Mouse (Mus musculus) midbrain, embryonic 15.5 days (tissue): ENCODE measurements around the gene Pdzd7. TPM values are rescaled to one million over a fixed set of nuclear protein-coding genes. Genes with fewer than 3 reads are reported as not detected.

ENCODE experiments used
- ATAC-seq: fragments of 200-750 bp; cut with Nextera tagmentation; replicated peaks from 2 replicates; pipeline ENCODE4 v1.8.0; 2017; ENCODE audit warnings: moderate TSS enrichment
- H3K27ac ChIP-seq: fragments of 300-500 bp; sonication (generic); 2 replicates; pipeline ENCODE4 v1.5.1; 2015; ENCODE audit warnings: mild to moderate bottlenecking, inconsistent platforms
- H3K27me3 ChIP-seq: fragments of 300-500 bp; sonication (generic); replicated peaks from 2 replicates; pipeline ENCODE4 v1.6.1; 2015; ENCODE audit warnings: inconsistent platforms
- H3K36me3 ChIP-seq: fragments of 300-500 bp; sonication (generic); replicated peaks from 2 replicates; pipeline ENCODE4 v1.6.1; 2015; ENCODE audit warnings: inconsistent platforms
- H3K4me1 ChIP-seq: fragments of 300-500 bp; sonication (generic); 2 replicates; pipeline ENCODE4 v1.6.1; 2015; ENCODE audit warnings: inconsistent platforms
- H3K4me2 ChIP-seq: fragments of 300-500 bp; sonication (generic); 2 replicates; pipeline ENCODE4 v1.6.1; 2015; ENCODE audit warnings: inconsistent platforms, mild to moderate bottlenecking, moderate library complexity
- H3K4me3 ChIP-seq: fragments of 300-500 bp; sonication (generic); 2 replicates; pipeline ENCODE4 v1.5.1; 2015; ENCODE audit warnings: mild to moderate bottlenecking, inconsistent platforms
- H3K9ac ChIP-seq: fragments of 300-500 bp; sonication (generic); 2 replicates; pipeline ENCODE4 v1.6.1; 2015; ENCODE audit warnings: mild to moderate bottlenecking, inconsistent platforms
- H3K9me3 ChIP-seq: fragments of 300-500 bp; sonication (generic); 2 replicates; pipeline ENCODE4 v1.6.1; 2016; ENCODE audit warnings: inconsistent platforms
- WGBS: fragments of 180-500 bp; shearing (Covaris S2); methylation state at CpG from one replicate; pipeline ENCODE4 v1.1.7; 2015; ENCODE audit warnings: mixed read lengths; 5-methylcytosine and 5-hydroxymethylcytosine counted together
- polyA plus RNA-seq: library from polyadenylated mRNA; unstranded; fragments of >200 nt; fragmentation: Nextera tagmentation; extraction: Ambion mirVana; gene quantifications from 2 replicates; pipeline ENCODE4 v1.2.1, GENCODE M21; 2015

Gene Pdzd7
- polyA plus RNA-seq, 1 experiment from 2014 or later, result 4.1 TPM

DNA sequence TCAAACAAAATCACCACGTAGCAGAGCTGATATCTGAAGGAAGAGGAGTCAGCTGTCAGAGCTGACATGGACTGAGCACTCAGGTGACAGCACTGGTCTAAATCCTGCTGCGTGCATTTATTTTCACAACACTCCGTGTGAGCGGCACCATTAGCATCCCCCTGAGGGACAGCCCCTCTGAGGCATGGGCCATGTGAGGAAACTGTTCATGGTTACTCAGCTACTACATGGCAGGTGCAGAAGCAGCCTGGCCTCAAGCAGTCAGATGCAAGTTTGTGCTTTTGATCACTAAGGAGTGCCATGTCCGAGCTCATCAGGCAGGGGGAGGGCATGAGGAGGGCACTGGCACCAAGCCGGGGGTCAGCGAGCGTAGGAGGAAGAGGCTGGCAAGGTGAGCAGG, 45.9 kb downstream of the Pdzd7 start:
- peaks cover 33% of the 10 kb centered on the region for H3K36me3 ChIP-seq
- 87% methylated on average over 8 of the region's 8 CpGs for WGBS
- ATAC-seq, result no peak
- H3K4me3 ChIP-seq, result no peak overlapping the region
- H3K4me2 ChIP-seq, result no peak overlapping the region
- no peak overlapping the region for H3K27ac ChIP-seq
- H3K9me3 ChIP-seq, result no peaks in the 10 kb centered on the region
- no peaks in the 10 kb centered on the region for H3K4me1 ChIP-seq
- no peaks in the 10 kb centered on the region for H3K27me3 ChIP-seq
- no peak overlapping the region for H3K9ac ChIP-seq

GRCm38 (mm10) chr19:44997786-44998185, 47.7 kb downstream of the Pdzd7 start:
- WGBS, result 84% methylated on average over 11 of the region's 11 CpGs
- no peaks in the 10 kb centered on the region for H3K9me3 ChIP-seq
- no peak overlapping the region for H3K4me2 ChIP-seq
- no peak overlapping the region for H3K9ac ChIP-seq
- H3K27ac ChIP-seq, result no peak overlapping the region
- peaks cover 34% of the 10 kb centered on the region for H3K36me3 ChIP-seq
- ATAC-seq, result no peak
- no peak overlapping the region for H3K4me3 ChIP-seq
- H3K27me3 ChIP-seq, result no peaks in the 10 kb centered on the region
- no peaks in the 10 kb centered on the region for H3K4me1 ChIP-seq

DNA sequence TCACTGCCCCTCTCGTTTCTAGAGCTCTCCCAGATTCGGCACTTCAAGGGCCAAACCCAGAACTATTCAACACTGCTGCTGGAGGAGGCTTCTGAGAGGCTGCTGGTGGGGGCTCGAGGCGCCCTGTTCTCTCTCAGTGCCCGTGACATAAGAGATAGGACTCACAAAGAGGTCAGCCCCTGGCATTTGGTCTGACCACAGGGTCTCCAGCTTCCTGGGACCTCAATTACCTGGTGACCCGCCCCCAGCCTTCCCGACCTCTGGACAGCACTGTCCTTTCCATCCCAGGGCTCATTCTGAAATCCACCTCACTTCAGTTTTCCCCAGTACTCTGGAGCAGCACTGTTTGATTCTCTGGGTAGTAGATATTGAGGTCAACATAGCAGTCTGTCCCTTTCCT, 52.8 kb downstream of the Pdzd7 start:
- 72% methylated on average over 7 of the region's 7 CpGs for WGBS
- peaks cover 20% of the 10 kb centered on the region for H3K36me3 ChIP-seq
- H3K4me2 ChIP-seq, result no peak overlapping the region

DNA sequence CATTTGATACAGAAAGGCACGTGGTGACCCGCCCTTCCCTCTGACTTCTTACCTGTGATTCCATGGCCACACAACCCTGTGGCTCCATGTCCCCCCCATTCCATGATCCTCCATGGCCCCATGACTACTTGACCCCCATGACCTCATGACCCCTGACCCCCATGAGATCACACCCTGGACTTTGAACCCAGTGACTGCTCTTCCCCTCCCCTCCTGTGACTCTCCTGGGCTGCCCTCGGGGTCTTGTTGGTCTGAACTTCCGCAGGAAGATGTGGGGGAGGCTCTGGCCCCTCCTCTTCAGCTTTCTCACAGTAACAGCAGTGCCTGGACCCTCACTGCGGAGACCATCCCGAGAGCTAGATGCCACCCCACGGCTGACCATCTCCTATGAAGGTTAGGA, 53.3 kb downstream of the Pdzd7 start:
- Histone ChIP-seq H3K27me3 (no peaks in the 10 kb centered on the region), H3K9me3 (no peaks in the 10 kb centered on the region), H3K27ac (no peak overlapping the region), H3K4me3 (no peak overlapping the region), H3K36me3 (peaks cover 15% of the 10 kb centered on the region; the same call in 1 of the 2 replicates), H3K4me1 (peaks cover 27% of the 10 kb centered on the region), H3K9ac (no peak overlapping the region), H3K4me2 (no peak overlapping the region)
- WGBS, result 68% methylated on average over 7 of the region's 7 CpGs
- ATAC-seq, result no peak

More for the DNA sequence above, 52.8 kb downstream of the Pdzd7 start:
- H3K9me3 ChIP-seq, result no peaks in the 10 kb centered on the region
- ATAC-seq, result no peak
- no peak overlapping the region for H3K27ac ChIP-seq
- no peak overlapping the region for H3K9ac ChIP-seq
- H3K4me1 ChIP-seq, result peaks cover 27% of the 10 kb centered on the region
- H3K27me3 ChIP-seq, result no peaks in the 10 kb centered on the region
- no peak overlapping the region for H3K4me3 ChIP-seq

DNA sequence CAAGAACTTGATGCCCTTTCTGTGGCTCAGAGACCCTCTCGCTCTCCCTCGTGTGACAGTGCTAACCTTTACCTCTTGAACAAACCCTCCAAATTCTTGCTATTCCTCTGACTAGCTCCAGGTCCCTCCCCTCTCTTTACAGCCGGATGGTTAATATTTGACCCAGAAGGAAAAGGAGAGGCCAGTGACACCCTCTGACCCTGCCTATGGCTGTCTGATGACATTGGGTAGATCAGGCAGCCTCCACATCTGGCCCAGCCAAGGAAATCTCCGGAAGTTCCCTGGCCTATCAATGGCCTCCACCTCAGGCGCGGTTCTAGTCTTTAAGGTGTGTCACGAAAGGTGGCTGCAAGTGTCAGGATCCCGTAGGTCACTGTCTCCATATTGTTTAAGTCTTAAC, 54.5 kb downstream of the Pdzd7 start:
- Histone ChIP-seq H3K4me1 (peaks cover 27% of the 10 kb centered on the region), H3K27ac (no peak overlapping the region), H3K4me3 (no peak overlapping the region), H3K4me2 (peak overlapping the region; percentile 86), H3K9ac (no peak overlapping the region), H3K9me3 (no peaks in the 10 kb centered on the region), H3K27me3 (no peaks in the 10 kb centered on the region), H3K36me3 (0 out of 2 replicates have a peak, but pooled peaks cover 6% of the 10 kb centered on the region)
- 90% methylated on average over 8 of the region's 8 CpGs for WGBS
- ATAC-seq, result no peak

GRCm38 (mm10) chr19:44989567-44990495, 55.7 kb downstream of the Pdzd7 start:
- Histone ChIP-seq H3K4me1 (peaks cover 27% of the 10 kb centered on the region), H3K9ac (peak overlapping the region; percentile 89), H3K36me3 (0 out of 2 replicates have a peak, but pooled peaks cover 6% of the 10 kb centered on the region), H3K27ac (peak overlapping the region; percentile 74), H3K4me3 (peak overlapping the region; percentile 77), H3K4me2 (peak overlapping the region; percentile 86), H3K27me3 (no peaks in the 10 kb centered on the region), H3K9me3 (no peaks in the 10 kb centered on the region)
- 4% methylated on average over 21 of the region's 22 CpGs for WGBS
- peak; percentile 38 for ATAC-seq

DNA sequence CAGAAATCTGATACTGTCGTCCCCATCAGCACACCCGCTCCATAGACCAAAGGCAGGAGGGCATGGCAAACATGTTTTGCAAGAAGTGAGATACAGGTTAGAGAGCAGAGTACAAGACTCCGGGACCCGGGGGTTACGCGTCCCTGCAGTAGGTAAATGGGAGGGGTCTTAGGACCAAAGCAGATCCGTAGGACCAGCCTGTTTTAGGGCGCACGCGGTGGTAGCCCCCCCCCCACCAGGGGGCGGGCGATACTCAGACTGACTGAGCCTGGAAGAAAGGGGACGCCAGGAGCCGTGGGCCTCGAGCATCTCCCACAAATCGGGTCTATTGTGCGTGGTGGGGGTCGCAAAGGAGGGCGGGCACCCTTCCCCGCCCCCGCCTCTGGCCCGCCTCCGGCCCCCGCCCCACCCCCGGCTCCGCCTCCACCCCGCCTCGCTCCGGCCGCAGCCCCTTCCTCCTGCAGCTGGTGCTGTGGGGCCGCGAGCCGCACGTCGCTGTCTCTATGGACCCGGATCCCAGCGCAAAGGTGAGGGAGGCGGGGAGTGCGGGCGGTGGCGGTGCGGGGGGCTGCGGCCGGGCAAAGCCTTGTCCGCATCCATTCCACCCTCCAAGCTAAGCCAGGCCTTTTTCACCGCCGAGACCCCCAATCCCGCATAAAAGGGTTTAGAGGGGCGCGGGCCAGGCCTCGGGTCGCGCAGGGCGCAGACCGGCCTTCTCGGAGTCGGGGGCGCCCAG, 56.5 kb downstream of the Pdzd7 start, which contains the start of gene Sema4g:
Gene Sema4g (plus strand): TSS at position 271 of the 736 bp plus-strand sequence.
- no peaks in the 10 kb centered on the region for H3K27me3 ChIP-seq
- ATAC-seq, result peak; percentile 81
- peak within 1 kb of the TSS; percentile 77 for H3K4me3 ChIP-seq
- no peaks in the 10 kb centered on the region for H3K9me3 ChIP-seq
- H3K4me1 ChIP-seq, result peaks cover 27% of the 10 kb centered on the region
- peak within 1 kb of the TSS; percentile 89 for H3K9ac ChIP-seq
- H3K27ac ChIP-seq, result peak within 1 kb of the TSS; percentile 74
- H3K36me3 ChIP-seq, result 0 out of 2 replicates have a peak, but pooled peaks cover 6% of the 10 kb centered on the region
- WGBS, result under 1% methylated on average over 46 of the region's 58 CpGs
- peak within 1 kb of the TSS; percentile 86 for H3K4me2 ChIP-seq

GRCm38 (mm10) chr19:44988321-44988720, 57.2 kb downstream of the Pdzd7 start:
- peak overlapping the region; percentile 77 for H3K4me3 ChIP-seq

GRCm38 (mm10) chr19:44987851-44988250, 57.7 kb downstream of the Pdzd7 start:
- Histone ChIP-seq H3K27me3 (no peaks in the 10 kb centered on the region), H3K36me3 (0 out of 2 replicates have a peak, but pooled peaks cover 1% of the 10 kb centered on the region), H3K4me1 (peaks cover 27% of the 10 kb centered on the region), H3K4me3 (no peak overlapping the region), H3K9ac (no peak overlapping the region), H3K9me3 (no peaks in the 10 kb centered on the region), H3K4me2 (no peak overlapping the region), H3K27ac (no peak overlapping the region)
- ATAC-seq, result no peak
- 52% methylated on average over 6 of the region's 6 CpGs for WGBS

More at GRCm38 (mm10) chr19:44988321-44988720, 57.2 kb downstream of the Pdzd7 start:
- ATAC-seq, result no peak
- Histone ChIP-seq H3K9me3 (no peaks in the 10 kb centered on the region), H3K27ac (peak overlapping the region; percentile 74), H3K4me1 (peaks cover 27% of the 10 kb centered on the region), H3K9ac (peak overlapping the region; percentile 89), H3K27me3 (no peaks in the 10 kb centered on the region), H3K4me2 (peak overlapping the region; percentile 86), H3K36me3 (0 out of 2 replicates have a peak, but pooled peaks cover 6% of the 10 kb centered on the region)
- 24% methylated on average over 9 of the region's 9 CpGs for WGBS

GRCm38 (mm10) chr19:44987004-44987403, 58.5 kb downstream of the Pdzd7 start:
- Histone ChIP-seq H3K4me3 (no peak overlapping the region), H3K4me1 (peaks cover 27% of the 10 kb centered on the region), H3K9me3 (no peaks in the 10 kb centered on the region), H3K9ac (no peak overlapping the region), H3K27me3 (no peaks in the 10 kb centered on the region), H3K36me3 (0 out of 2 replicates have a peak, but pooled peaks cover under 1% of the 10 kb centered on the region), H3K27ac (no peak overlapping the region), H3K4me2 (no peak overlapping the region)
- ATAC-seq, result no peak
- 66% methylated on average over 6 of the region's 6 CpGs for WGBS

- H3K27me3 ChIP-seq, result no peaks in the 10 kb centered on the region
- H3K4me1 ChIP-seq, result peaks cover 16% of the 10 kb centered on the region
- H3K27ac ChIP-seq, result no peak overlapping the region
- WGBS, result 71% methylated on average over 5 of the region's 5 CpGs
- H3K36me3 ChIP-seq, result peaks cover 7% of the 10 kb centered on the region; the same call in 1 of the 2 replicates
- no peak overlapping the region for H3K4me3 ChIP-seq
- H3K4me2 ChIP-seq, result no peak overlapping the region
- H3K9ac ChIP-seq, result no peak overlapping the region
- ATAC-seq, result no peak
- H3K9me3 ChIP-seq, result no peaks in the 10 kb centered on the region
Measured at GRCm38 (mm10) chr19:44985159-44985988, 60.1 kb downstream of the Pdzd7 start.
